Mouse (Mus musculus) 3T3-L1 (cell line): ENCODE data around the gene Lgals8.

Source experiments
- DNase-seq: peaks from one replicate; pipeline ENCODE4 v3.0.0-alpha.2; 2015; ENCODE audit warnings: low read depth, low spot score

The Lgals8 gene

GRCm38 (mm10) chr13:12460881-12461729, 3.6 kb downstream of the Lgals8 start:
- DNase-seq, result peak; percentile 90

GRCm38 (mm10) chr13:12460443-12460842, 4.3 kb downstream of the Lgals8 start:
- peak; percentile 91 for DNase-seq

GRCm38 (mm10) chr13:12456711-12457110, 8.0 kb downstream of the Lgals8 start:
- no peak for DNase-seq

GRCm38 (mm10) chr13:12454686-12455390, 9.9 kb downstream of the Lgals8 start:
- DNase-seq, result no peak

GRCm38 (mm10) chr13:12453150-12453549, 11.6 kb downstream of the Lgals8 start:
- DNase-seq, result no peak

- DNase-seq, result peak; percentile 61
These were observed 22.6 kb downstream of the Lgals8 start for GRCm38 (mm10) chr13:12442008-12442587.

GRCm38 (mm10) chr13:12440813-12441212, 23.9 kb downstream of the Lgals8 start:
- DNase-seq, result no peak

- no peak for DNase-seq
These were observed 25.2 kb downstream of the Lgals8 start for GRCm38 (mm10) chr13:12439586-12439985.

GRCm38 (mm10) chr13:12433843-12434242, 30.9 kb downstream of the Lgals8 start:
- DNase-seq, result no peak

GRCm38 (mm10) chr13:12428556-12428955, 36.2 kb downstream of the Lgals8 start:
- no peak for DNase-seq

GRCm38 (mm10) chr13:12420596-12420995, 44.1 kb downstream of the Lgals8 start:
- DNase-seq, result no peak

GRCm38 (mm10) chr13:12412016-12412415, 52.7 kb downstream of the Lgals8 start:
- no peak for DNase-seq

- DNase-seq, result no peak
These were observed 56.2 kb downstream of the Lgals8 start for GRCm38 (mm10) chr13:12408343-12409066.

GRCm38 (mm10) chr13:12395571-12395970, 69.2 kb downstream of the Lgals8 start:
- DNase-seq, result peak; percentile 47

- peak; percentile 99 for DNase-seq
These were observed 69.9 kb downstream of the Lgals8 start, which contains the start of gene Heatr1 for GRCm38 (mm10) chr13:12394609-12395505. TSS of gene Heatr1 (plus strand) at chr13:12395027.
